Mouse (Mus musculus): Measurements from ENCODE around the gene Nek7. TPM values are rescaled to one million over a fixed set of nuclear protein-coding genes. Genes with fewer than 3 reads are reported as not detected.

Nek7 gene
- polyA plus RNA-seq, 1 experiment from 2014 or later = 17.6 TPM

GRCm38 (mm10) chr1:138559213-138560101 lies 60.5 kb downstream of the Nek7 start:
- Histone ChIP-seq H3K4me2 (replicated peaks) (peak overlapping the region; percentile 43), H3K36me3 (no peaks in the 10 kb centered on the region), H3K9ac (no peak overlapping the region), H3K4me3 (no peak overlapping the region), H3K4me1 (peaks cover 7% of the 10 kb centered on the region), H3K27me3 (replicated peaks) (no peaks in the 10 kb centered on the region), H3K27ac (no peak overlapping the region), H3K9me3 (no peaks in the 10 kb centered on the region)
- 26% methylated on average over 12 of the region's 12 CpGs for WGBS
- peak; percentile 52; the same call in 1 of the 2 replicates for ATAC-seq (ENCODE audit: low FRiP score, low read depth)

- Histone ChIP-seq H3K36me3 (no peaks in the 10 kb centered on the region), H3K9ac (no peak overlapping the region), H3K9me3 (no peaks in the 10 kb centered on the region), H3K4me3 (no peak overlapping the region), H3K4me2 (replicated peaks) (no peak overlapping the region), H3K27me3 (replicated peaks) (no peaks in the 10 kb centered on the region), H3K4me1 (peaks cover 7% of the 10 kb centered on the region), H3K27ac (no peak overlapping the region)
- ATAC-seq (ENCODE audit: low FRiP score, low read depth) = no peak
- WGBS = 72% methylated on average over 3 of the region's 3 CpGs
Measured at GRCm38 (mm10) chr1:138558342-138558741, 61.6 kb downstream of the Nek7 start.

GRCm38 (mm10) chr1:138554926-138555325 lies 65.0 kb downstream of the Nek7 start:
- Histone ChIP-seq H3K27ac (no peak overlapping the region), H3K4me1 (peaks cover 7% of the 10 kb centered on the region), H3K4me3 (no peak overlapping the region), H3K27me3 (replicated peaks) (no peaks in the 10 kb centered on the region), H3K9me3 (no peaks in the 10 kb centered on the region), H3K36me3 (no peaks in the 10 kb centered on the region), H3K4me2 (replicated peaks) (no peak overlapping the region), H3K9ac (no peak overlapping the region)
- ATAC-seq (ENCODE audit: low FRiP score, low read depth) = no peak
- 91% methylated on average over 5 of the region's 5 CpGs for WGBS

- H3K27me3 ChIP-seq (replicated peaks) = no peaks in the 10 kb centered on the region
- WGBS = 60% methylated on average over 6 of the region's 6 CpGs
- H3K9me3 ChIP-seq = no peaks in the 10 kb centered on the region
- ATAC-seq (ENCODE audit: low FRiP score, low read depth) = no peak
- H3K36me3 ChIP-seq = no peaks in the 10 kb centered on the region
- H3K4me1 ChIP-seq = peaks cover 7% of the 10 kb centered on the region; the same call in 1 of the 2 replicates
- no peak overlapping the region for H3K27ac ChIP-seq
- no peak overlapping the region for H3K4me3 ChIP-seq
- H3K4me2 ChIP-seq (replicated peaks) = no peak overlapping the region
- no peak overlapping the region for H3K9ac ChIP-seq
Measured at GRCm38 (mm10) chr1:138550184-138550583, 69.8 kb downstream of the Nek7 start.

GRCm38 (mm10) chr1:138542170-138542515 lies 77.8 kb downstream of the Nek7 start:
- H3K9ac ChIP-seq = no peak overlapping the region
- no peaks in the 10 kb centered on the region for H3K36me3 ChIP-seq
- no peak for ATAC-seq (ENCODE audit: low FRiP score, low read depth)
- no peaks in the 10 kb centered on the region for H3K9me3 ChIP-seq
- no peaks in the 10 kb centered on the region for H3K4me1 ChIP-seq
- no peak overlapping the region for H3K4me2 ChIP-seq (replicated peaks)
- H3K27me3 ChIP-seq (replicated peaks) = no peaks in the 10 kb centered on the region
- H3K4me3 ChIP-seq = no peak overlapping the region
- WGBS = 90% methylated on average over 1 of the region's 1 CpGs
- no peak overlapping the region for H3K27ac ChIP-seq

- ATAC-seq (ENCODE audit: low FRiP score, low read depth) = no peak
- Histone ChIP-seq H3K27me3 (replicated peaks) (no peaks in the 10 kb centered on the region), H3K4me3 (no peak overlapping the region)
Measured at GRCm38 (mm10) chr1:138541495-138542169, 78.3 kb downstream of the Nek7 start.

GRCm38 (mm10) chr1:138539713-138540112 lies 80.2 kb downstream of the Nek7 start:
- no peak for ATAC-seq (ENCODE audit: low FRiP score, low read depth)
- H3K27me3 ChIP-seq (replicated peaks) = no peaks in the 10 kb centered on the region
- no peak overlapping the region for H3K4me3 ChIP-seq
- no peaks in the 10 kb centered on the region for H3K4me1 ChIP-seq
- no peaks in the 10 kb centered on the region for H3K9me3 ChIP-seq
- H3K4me2 ChIP-seq (replicated peaks) = no peak overlapping the region
- 45% methylated on average over 1 of the region's 1 CpGs for whole genome bisulfite sequencing
- no peak overlapping the region for H3K27ac ChIP-seq
- H3K36me3 ChIP-seq = no peaks in the 10 kb centered on the region
- H3K9ac ChIP-seq = no peak overlapping the region

More at GRCm38 (mm10) chr1:138541495-138542169, 78.3 kb downstream of the Nek7 start:
- H3K27ac ChIP-seq = no peak overlapping the region
- H3K4me2 ChIP-seq (replicated peaks) = no peak overlapping the region
- WGBS = 72% methylated on average over 8 of the region's 8 CpGs
- H3K36me3 ChIP-seq = no peaks in the 10 kb centered on the region
- H3K4me1 ChIP-seq = no peaks in the 10 kb centered on the region
- no peak overlapping the region for H3K9ac ChIP-seq
- no peaks in the 10 kb centered on the region for H3K9me3 ChIP-seq

GRCm38 (mm10) chr1:138538217-138538616 lies 81.7 kb downstream of the Nek7 start:
- H3K9ac ChIP-seq = no peak overlapping the region
- H3K27me3 ChIP-seq (replicated peaks) = no peaks in the 10 kb centered on the region
- no peaks in the 10 kb centered on the region for H3K9me3 ChIP-seq
- no peaks in the 10 kb centered on the region for H3K4me1 ChIP-seq
- H3K27ac ChIP-seq = no peak overlapping the region
- no peak for ATAC-seq (ENCODE audit: low FRiP score, low read depth)
- H3K4me3 ChIP-seq = no peak overlapping the region
- H3K36me3 ChIP-seq = no peaks in the 10 kb centered on the region
- H3K4me2 ChIP-seq (replicated peaks) = no peak overlapping the region

- H3K4me2 ChIP-seq (replicated peaks) = no peak overlapping the region
- H3K36me3 ChIP-seq = no peaks in the 10 kb centered on the region
- H3K27ac ChIP-seq = no peak overlapping the region
- no peaks in the 10 kb centered on the region for H3K9me3 ChIP-seq
- ATAC-seq (ENCODE audit: low FRiP score, low read depth) = no peak
- H3K4me3 ChIP-seq = no peak overlapping the region
- H3K27me3 ChIP-seq (replicated peaks) = no peaks in the 10 kb centered on the region
- H3K4me1 ChIP-seq = no peaks in the 10 kb centered on the region
- H3K9ac ChIP-seq = no peak overlapping the region
- 82% methylated on average over 16 of the region's 16 CpGs for WGBS
Measured at GRCm38 (mm10) chr1:138535758-138536574, 84.0 kb downstream of the Nek7 start.

GRCm38 (mm10) chr1:138530604-138531003 lies 89.3 kb downstream of the Nek7 start:
- no peak for ATAC-seq (ENCODE audit: low FRiP score, low read depth)
- H3K9ac ChIP-seq = no peak overlapping the region
- no peak overlapping the region for H3K4me2 ChIP-seq (replicated peaks)
- 92% methylated on average over 5 of the region's 5 CpGs for WGBS
- H3K36me3 ChIP-seq = no peaks in the 10 kb centered on the region
- no peaks in the 10 kb centered on the region for H3K4me1 ChIP-seq
- H3K9me3 ChIP-seq = no peaks in the 10 kb centered on the region
- no peak overlapping the region for H3K27ac ChIP-seq
- H3K27me3 ChIP-seq (replicated peaks) = no peaks in the 10 kb centered on the region
- no peak overlapping the region for H3K4me3 ChIP-seq

- Histone ChIP-seq H3K9me3 (no peaks in the 10 kb centered on the region), H3K36me3 (no peaks in the 10 kb centered on the region), H3K27ac (no peak overlapping the region), H3K4me3 (no peak overlapping the region), H3K27me3 (replicated peaks) (no peaks in the 10 kb centered on the region), H3K4me2 (replicated peaks) (no peak overlapping the region), H3K4me1 (no peaks in the 10 kb centered on the region; the same call in 1 of the 2 replicates), H3K9ac (no peak overlapping the region)
- 33% methylated on average over 6 of the region's 6 CpGs for WGBS
- ATAC-seq (ENCODE audit: low FRiP score, low read depth) = peak; percentile 61; the same call in 1 of the 2 replicates
Measured at GRCm38 (mm10) chr1:138523962-138524361, 96.0 kb downstream of the Nek7 start.

GRCm38 (mm10) chr1:138518235-138518634 lies 101.7 kb downstream of the Nek7 start:
- H3K9ac ChIP-seq = no peak overlapping the region
- 77% methylated on average over 5 of the region's 5 CpGs for WGBS
- H3K4me3 ChIP-seq = no peak overlapping the region
- H3K27me3 ChIP-seq (replicated peaks) = no peaks in the 10 kb centered on the region
- H3K4me1 ChIP-seq = no peaks in the 10 kb centered on the region
- no peak overlapping the region for H3K27ac ChIP-seq
- no peaks in the 10 kb centered on the region for H3K36me3 ChIP-seq
- no peak overlapping the region for H3K4me2 ChIP-seq (replicated peaks)
- ATAC-seq (ENCODE audit: low FRiP score, low read depth) = no peak
- H3K9me3 ChIP-seq = no peaks in the 10 kb centered on the region
